Mouse (Mus musculus) layer of hippocampus, adult 8-10 months (tissue): ENCODE data around the gene Rnf212b. TPM values are rescaled to one million over a fixed set of nuclear protein-coding genes. Genes with fewer than 3 reads are reported as not detected.

Experiments used
- DNase-seq, 2 experiments: peaks; one replicate each; pipeline ENCODE4 v3.0.0; 2022; ENCODE audit warnings: low spot score in 2 of 2
- total RNA-seq, 4 experiments: library from RNA; stranded (reverse); gene quantifications; 2 replicates each; pipeline ENCODE4 v1.2.4; 2022

Rnf212b gene
- total RNA-seq, 4 experiments from 2014 or later = not detected

- DNase-seq = no peak
Observed at GRCm38 (mm10) chr14:54870861-54871260, 56.9 kb downstream of the Rnf212b start, which contains the start of gene Homez. Gene Homez (minus strand): TSS chr14:54870961.

GRCm38 (mm10) chr14:54874165-54874564 lies 60.2 kb downstream of the Rnf212b start:
- no peak for DNase-seq

- no peak for DNase-seq
Observed at GRCm38 (mm10) chr14:54875844-54876538, 62.0 kb downstream of the Rnf212b start.

DNA sequence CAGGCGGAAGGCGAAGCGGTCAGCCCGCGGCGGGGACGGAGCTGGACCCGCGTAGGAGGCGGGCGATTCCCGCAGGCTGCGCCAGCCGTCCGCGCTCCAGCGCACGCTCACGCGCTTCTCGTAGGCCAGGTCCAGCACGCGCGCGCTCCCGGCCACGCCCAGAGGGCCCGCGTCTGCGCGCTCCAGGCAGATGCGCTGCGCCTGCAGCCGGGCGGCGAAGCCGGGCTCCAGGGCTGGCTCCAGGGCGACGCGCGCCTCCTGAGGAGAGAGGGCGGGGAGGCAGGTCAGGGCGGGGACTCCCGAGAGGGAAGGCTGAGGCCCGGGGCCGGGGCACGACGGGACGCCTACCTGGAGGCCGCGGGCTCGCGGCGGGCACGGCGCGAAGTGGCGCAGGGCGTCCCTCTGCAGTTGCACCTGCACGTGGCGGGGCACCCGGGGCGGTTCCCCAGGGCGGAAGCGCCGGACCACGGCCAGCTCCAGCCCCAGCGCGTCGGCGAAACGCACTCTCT lies 62.7 kb downstream of the Rnf212b start:
- DNase-seq = peak; percentile 74 to 89

DNA sequence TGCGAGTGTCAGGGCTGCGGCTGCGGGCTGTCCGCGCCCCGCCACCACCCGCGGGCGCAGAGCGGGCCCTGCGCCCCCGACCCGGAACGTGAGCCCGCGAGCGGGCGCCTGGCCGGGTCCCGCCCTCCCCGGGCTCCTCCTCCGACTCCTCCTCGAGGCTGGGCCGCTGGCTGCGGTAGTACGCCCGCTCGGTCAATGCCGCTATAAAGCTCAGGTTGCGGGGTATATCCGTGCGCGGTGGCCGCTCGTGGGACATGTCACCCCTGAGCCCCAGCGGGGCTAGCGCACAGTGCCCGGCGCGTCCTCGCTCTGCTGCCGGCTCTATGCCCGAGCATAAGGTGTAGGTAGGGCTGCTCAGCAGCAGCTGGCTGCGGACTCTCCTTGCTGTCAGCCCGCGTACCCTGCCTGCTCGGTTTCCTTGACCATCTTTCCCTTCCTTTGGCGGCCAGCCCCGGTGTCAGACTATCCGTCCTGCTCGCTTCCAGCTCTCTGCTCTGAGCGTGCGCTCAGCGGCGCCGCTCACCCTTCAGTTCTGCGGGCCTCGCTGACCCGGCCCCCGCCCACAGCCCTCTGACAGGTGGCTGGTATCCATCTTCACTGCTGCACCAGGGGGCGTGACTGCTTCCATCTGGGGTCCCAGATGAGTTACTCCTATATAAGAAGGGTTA lies 63.2 kb downstream of the Rnf212b start, which contains the start of gene Ppp1r3e:
Gene Ppp1r3e, minus strand, starts transcription at position 503 of the 668 bp plus-strand sequence.
- peak in 1 of 2 experiments; percentile 62 for DNase-seq

DNA sequence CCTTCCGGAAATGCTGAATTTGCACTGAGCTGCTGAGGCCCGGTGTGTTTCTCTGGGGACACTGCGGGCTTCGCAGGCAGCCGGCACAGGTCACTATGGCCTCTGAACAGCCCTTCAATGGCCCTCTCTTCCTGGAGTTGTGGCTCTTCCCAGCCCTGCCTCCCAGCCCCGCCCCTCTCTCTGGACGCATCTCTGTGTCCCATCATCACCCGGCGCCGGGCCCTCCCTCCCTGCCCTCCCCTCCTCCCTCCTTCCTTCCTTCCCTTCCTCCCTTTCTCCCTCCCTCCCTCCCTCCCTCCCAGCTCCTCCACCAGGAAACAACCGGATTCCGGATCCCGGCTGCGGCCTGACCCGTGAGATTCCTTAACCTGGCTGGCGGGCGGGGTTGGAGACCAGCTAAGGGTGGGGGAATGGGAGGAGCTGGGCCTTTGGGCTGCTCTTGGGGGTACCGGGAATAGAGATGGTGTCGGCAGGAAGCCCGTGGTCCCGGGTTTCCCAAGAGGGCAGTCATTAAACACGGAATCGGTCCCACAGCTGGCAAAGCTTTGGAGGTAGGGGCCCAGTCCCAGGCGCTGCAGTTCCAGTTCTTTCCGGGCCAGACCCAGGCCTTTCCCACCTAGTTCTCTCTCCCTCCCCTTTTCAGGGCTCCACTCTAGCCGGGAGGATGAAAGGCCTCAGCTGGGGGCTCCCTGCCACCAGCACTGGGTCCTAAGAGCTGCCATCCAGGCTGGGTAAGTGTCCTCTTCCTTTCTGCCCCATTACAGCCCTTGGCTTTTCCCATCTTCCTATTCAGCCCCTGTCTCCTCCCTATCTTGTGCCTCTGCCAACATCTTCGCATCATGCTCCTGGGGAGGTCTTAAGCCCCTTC lies 69.4 kb downstream of the Rnf212b start, which contains the start of the genes Bcl2l2 and Gm20521:
Gene Bcl2l2, plus strand, starts transcription at position 224 of the 868 bp plus-strand sequence.
Gene Gm20521, plus strand, starts transcription at position 288 of the 868 bp plus-strand sequence.
- peak in 1 of 2 experiments; percentile 60 for DNase-seq

DNA sequence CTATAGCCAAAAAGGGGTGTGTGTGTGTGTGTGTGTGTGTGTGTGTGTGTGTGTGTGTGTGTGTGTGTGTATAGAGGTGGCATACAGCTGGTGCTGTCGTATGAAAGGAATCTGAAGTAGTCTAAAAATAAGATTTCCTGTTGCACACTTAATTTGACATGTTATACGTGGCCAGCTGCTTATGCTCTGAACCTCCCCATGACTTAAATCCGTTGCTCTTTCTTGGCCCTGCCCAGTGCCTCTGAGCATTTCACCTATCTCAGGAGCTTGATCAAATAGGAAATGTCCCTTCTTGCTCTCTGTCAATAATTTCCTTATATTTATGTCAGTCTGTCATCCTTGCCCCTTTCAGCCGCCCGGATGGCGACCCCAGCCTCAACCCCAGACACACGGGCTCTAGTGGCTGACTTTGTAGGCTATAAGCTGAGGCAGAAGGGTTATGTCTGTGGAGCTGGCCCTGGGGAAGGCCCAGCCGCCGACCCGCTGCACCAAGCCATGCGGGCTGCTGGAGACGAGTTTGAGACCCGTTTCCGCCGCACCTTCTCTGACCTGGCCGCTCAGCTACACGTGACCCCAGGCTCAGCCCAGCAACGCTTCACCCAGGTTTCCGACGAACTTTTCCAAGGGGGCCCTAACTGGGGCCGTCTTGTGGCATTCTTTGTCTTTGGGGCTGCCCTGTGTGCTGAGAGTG lies 70.2 kb downstream of the Rnf212b start:
- no peak for DNase-seq

DNA sequence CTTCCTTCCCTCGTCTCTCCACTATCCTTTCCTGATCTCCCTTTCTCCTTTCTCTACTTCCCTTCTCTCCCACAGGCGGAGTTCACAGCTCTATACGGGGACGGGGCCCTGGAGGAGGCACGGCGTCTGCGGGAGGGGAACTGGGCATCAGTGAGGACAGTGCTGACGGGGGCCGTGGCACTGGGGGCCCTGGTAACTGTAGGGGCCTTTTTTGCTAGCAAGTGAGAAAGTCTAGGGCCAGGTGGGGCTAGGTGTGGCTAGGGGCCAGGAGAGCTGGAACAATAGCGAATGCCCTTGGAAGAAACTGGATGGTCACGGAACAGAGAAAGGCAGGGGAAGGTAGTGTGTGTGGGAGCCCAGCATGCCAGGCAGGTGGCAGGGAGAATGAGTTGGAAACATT lies 71.4 kb downstream of the Rnf212b start:
- no peak for DNase-seq

DNA sequence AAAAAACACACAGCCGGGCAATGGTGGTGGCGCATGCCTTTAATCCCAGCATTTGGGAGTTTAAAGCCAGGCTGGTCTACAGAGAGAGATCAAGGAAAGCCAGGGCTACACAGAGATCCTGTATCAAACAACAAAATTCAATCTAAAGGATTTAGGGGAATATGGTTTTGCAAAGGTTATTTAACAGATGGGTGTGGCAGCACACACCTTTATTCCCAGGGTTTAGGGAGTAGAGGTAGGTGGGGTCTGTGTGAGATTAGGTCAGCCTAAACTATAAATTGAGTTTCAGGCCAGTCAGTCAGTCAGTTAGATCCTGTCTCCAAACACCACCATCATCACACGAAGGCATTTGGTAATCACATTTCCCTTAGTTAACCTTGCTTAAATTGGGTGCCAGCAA lies 78.3 kb downstream of the Rnf212b start, which contains the start of gene Pabpn1:
Gene Pabpn1, plus strand, starts transcription at position 301 of the 400 bp plus-strand sequence.
- DNase-seq = no peak

GRCm38 (mm10) chr14:54893651-54894181 lies 79.8 kb downstream of the Rnf212b start:
- peak; percentile 99 to 100 for DNase-seq

DNA sequence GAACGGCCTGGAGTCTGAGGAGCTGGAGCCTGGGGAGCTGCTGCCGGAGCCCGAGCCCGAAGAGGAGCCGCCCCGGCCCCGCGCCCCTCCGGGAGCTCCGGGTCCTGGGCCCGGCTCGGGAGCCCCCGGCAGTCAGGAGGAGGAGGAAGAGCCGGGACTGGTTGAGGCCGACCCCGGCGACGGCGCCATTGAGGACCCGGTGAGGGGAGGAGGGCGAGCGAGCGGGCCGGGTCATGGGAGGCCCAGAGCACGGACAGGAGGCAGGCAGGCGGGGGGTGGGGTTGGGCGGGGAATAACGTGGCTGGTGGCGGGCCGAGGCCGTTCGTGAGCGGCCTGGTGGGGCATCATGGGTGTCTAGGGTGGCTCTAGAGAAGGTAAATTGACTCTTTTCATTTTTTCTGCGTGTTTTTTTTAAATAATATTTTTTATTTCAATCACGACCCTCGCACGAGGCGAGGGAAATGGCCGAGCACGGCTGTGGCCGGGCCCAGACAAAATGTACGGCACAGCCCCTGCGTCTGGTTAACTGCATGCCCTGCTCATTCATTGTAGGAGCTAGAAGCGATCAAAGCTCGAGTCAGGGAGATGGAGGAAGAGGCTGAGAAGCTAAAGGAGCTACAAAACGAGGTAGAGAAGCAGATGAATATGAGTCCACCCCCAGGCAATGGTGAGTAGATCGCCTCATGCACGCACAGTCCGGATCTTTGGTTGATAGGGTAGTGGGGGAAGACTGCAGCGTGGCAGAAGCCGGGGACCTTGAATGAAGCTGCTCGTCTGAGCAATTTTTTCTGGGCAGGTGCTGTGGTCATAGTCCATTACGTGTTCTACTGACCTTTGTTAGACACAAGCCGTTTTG lies 80.6 kb downstream of the Rnf212b start:
- DNase-seq = no peak

GRCm38 (mm10) chr14:54897445-54897844 lies 83.5 kb downstream of the Rnf212b start:
- no peak for DNase-seq

DNA sequence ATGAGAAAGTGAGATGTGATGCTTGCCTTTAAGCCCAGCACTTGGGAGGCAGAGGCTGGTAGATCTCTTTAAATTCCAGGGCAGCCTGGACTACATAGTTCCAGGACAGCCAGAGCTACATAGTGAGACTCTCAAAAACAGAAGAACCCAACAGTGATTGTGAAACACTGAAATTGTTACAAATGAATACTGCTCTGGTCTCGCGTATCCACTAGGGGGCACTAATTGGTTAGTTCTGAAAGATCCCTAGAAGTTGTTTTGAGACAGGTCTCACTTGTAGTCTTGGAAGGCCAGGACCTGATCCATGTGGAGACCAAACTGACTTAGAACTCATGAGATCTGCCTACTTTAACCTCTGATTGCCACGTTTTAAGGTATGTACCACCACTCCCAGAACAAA lies 86.4 kb downstream of the Rnf212b start:
- peak; percentile 62 to 80 for DNase-seq

GRCm38 (mm10) chr14:54903641-54904040 lies 89.7 kb downstream of the Rnf212b start:
- no peak for DNase-seq

Other genes starting within 250 kb of the Rnf212b start
- gene Ajuba, start 236.6 kb upstream of the Rnf212b start, total RNA-seq = 1 to 10 TPM; 1.3 to 2.7 (median 1.9) TPM
- gene 4931414P19Rik, start 208.1 kb upstream of the Rnf212b start, total RNA-seq = 1 to 10 TPM; 4.4 to 7.8 (median 6.1) TPM
- gene Psmb5, start 196.1 kb upstream of the Rnf212b start, total RNA-seq = 100 to 1,000 TPM; 179 to 205 (median 193) TPM
- gene Psmb11, start 192.7 kb upstream of the Rnf212b start, total RNA-seq = under 1 TPM in 3 of 4 experiments, not detected in 1; 0.14 to 0.51 (median 0.23) TPM
- gene Gm17606, start 173.2 kb upstream of the Rnf212b start, total RNA-seq = not detected
- 10 to 100 TPM; 16.0 to 24.1 (median 20.7) TPM for gene Cdh24, start 172.8 kb upstream of the Rnf212b start, total RNA-seq
- gene 1700123O20Rik, start 127.9 kb upstream of the Rnf212b start, total RNA-seq = 10 to 100 TPM; 17.9 to 27.8 (median 23.7) TPM
- 100 to 1,000 TPM; 190 to 255 (median 232) TPM for gene Acin1, start 127.2 kb upstream of the Rnf212b start, total RNA-seq
- under 1 TPM in 1 of 4 experiments, not detected in 3; 0.18 TPM for gene Gm29776, start 115.3 kb upstream of the Rnf212b start, total RNA-seq
- gene Cebpe, start 102.0 kb upstream of the Rnf212b start, total RNA-seq = not detected
- gene Slc7a8, start 32.2 kb upstream of the Rnf212b start, total RNA-seq = 10 to 100 TPM; 49.8 to 67.2 (median 58.5) TPM
- 10 to 100 TPM; 20.3 to 33.2 (median 26.2) TPM for gene Homez, start 56.8 kb downstream of the Rnf212b start, total RNA-seq
- 10 to 100 TPM; 18.2 to 23.0 (median 22.2) TPM for gene Ppp1r3e, start 63.4 kb downstream of the Rnf212b start, total RNA-seq
- gene Bcl2l2, start 69.2 kb downstream of the Rnf212b start, total RNA-seq = 100 to 1,000 TPM; 117 to 125 (median 121) TPM
- gene Gm20521, start 69.3 kb downstream of the Rnf212b start, total RNA-seq = 10 to 100 TPM in 1 of 4 experiments, not detected in 3; 25.6 TPM
- gene Pabpn1, start 78.4 kb downstream of the Rnf212b start, total RNA-seq = 100 to 1,000 TPM; 260 to 320 (median 270) TPM
- 100 to 1,000 TPM; 629 to 644 (median 642) TPM for gene Slc22a17, start 99.0 kb downstream of the Rnf212b start, total RNA-seq
- 10 to 100 TPM; 10.1 to 13.7 (median 12.4) TPM for gene Efs, start 112.0 kb downstream of the Rnf212b start, total RNA-seq
- under 1 TPM in 1 of 4 experiments, not detected in 3; 0.47 TPM for gene Il25, start 118.6 kb downstream of the Rnf212b start, total RNA-seq
- 10 to 100 TPM; 62.4 to 83.2 (median 76.3) TPM for gene Cmtm5, start 122.1 kb downstream of the Rnf212b start, total RNA-seq
- gene Myh6, start 152.8 kb downstream of the Rnf212b start, total RNA-seq = 1 to 10 TPM; 1.7 to 5.4 (median 2.6) TPM
- not detected for gene Gm17428, start 162.8 kb downstream of the Rnf212b start, total RNA-seq
- gene Myh7, start 180.5 kb downstream of the Rnf212b start, total RNA-seq = 1 to 10 TPM; 6.0 to 10.0 (median 7.8) TPM
- 10 to 100 TPM; 32.5 to 39.5 (median 34.1) TPM for gene Ngdn, start 201.3 kb downstream of the Rnf212b start, total RNA-seq